Mouse (Mus musculus): ENCODE results near the gene Cutc. TPM values are rescaled to one million over a fixed set of nuclear protein-coding genes. Genes with fewer than 3 reads are reported as not detected.

Cutc gene
- total and polyA plus RNA-seq, 3 experiments = 10.0 to 18.8 TPM; not detected in 1

DNA sequence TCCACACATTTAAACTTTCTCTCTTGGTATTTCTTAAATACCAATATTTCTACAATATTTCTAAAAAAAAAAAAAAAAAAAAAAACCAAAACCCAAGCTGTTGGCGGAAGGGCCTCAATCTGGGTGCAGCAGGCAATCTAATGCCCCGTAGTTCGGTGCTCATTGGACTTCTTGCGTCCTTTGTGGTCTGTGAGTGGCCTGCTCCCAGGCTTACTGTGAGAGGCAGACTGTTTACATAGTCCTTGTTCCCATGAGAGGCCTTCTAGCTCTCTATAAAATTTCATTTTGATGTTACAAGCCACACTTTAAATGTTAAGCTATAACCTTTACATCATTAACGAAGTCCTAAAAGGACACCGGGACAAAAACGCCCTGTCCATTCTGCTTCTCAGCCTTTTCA is 44.6 kb upstream of the Cutc start:
- TF ChIP-seq KAT2A (conservative IDR thresholded peaks at IDR 0.05; ENCODE audit: low read depth, low read length) (no peak), ZKSCAN1 (IDR thresholded peaks at IDR 0.05; ENCODE audit: low read depth, low read length) (no peak), ELF1 (IDR thresholded peaks at IDR 0.05; ENCODE audit: low read depth, low read length) (no peak)
- no peak for DNase-seq (ENCODE audit: low read depth, low spot score)
- no peaks in the 10 kb centered on the region for H3K27me3 ChIP-seq (ENCODE audit: control insufficient read depth in 1 of 2, insufficient read depth in 2 of 2, low read length in 2 of 2)
- peaks cover 0 to 17% of the 10 kb centered on the region in 2 experiments; a peak in 2 of 4 replicates for H3K36me3 ChIP-seq (ENCODE audit: control insufficient read depth in 1 of 2, insufficient read depth in 2 of 2, low read length in 2 of 2)
- no peak overlapping the region for H3K27ac ChIP-seq (ENCODE audit: control insufficient read depth, low read depth, low read length)
- no peaks in the 10 kb centered on the region for H3K9me3 ChIP-seq (replicated peaks; ENCODE audit: insufficient read depth, low read length)
- H3K4me1 ChIP-seq (ENCODE audit: control insufficient read depth in 1 of 2, insufficient read depth in 2 of 2, low read length in 2 of 2) = peaks cover 7 to 16% of the 10 kb centered on the region in 2 experiments
- H3K4me3 ChIP-seq (ENCODE audit: control insufficient read depth in 1 of 2, insufficient read depth in 1 of 2, low read depth in 2 of 2, low read length in 2 of 2) = no peak overlapping the region
- no peaks in the 10 kb centered on the region; the same call in 1 of the 2 replicates for H3K79me2 ChIP-seq (ENCODE audit: control insufficient read depth, insufficient read depth, low read length, poor library complexity)
- no peak overlapping the region for H3K9ac ChIP-seq (ENCODE audit: control insufficient read depth, low read depth, low read length, poor library complexity, severe bottlenecking)

DNA sequence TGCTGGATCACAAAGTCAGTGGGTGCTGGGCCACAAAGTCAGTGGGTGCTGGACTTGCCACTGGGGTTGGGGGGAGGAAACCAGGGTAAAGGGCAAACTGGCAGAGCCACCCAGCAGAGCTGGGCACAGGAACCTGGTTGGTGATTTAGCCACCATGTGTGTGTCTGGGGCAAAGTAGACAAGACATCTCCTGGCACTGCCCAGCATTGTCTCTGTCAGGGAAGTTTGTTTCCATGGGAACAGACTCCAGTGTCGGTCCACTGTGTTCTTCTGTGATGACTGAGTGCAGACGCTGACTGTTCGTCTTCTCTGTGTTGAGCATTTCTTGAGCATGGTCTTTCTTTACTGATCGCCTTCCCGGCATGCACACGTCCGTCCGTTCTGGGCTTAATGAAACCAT is 43.5 kb upstream of the Cutc start:
- Histone ChIP-seq H3K4me1 (ENCODE audit: control insufficient read depth in 1 of 2, insufficient read depth in 2 of 2, low read length in 2 of 2) (peaks cover 7 to 16% of the 10 kb centered on the region in 2 experiments), H3K27me3 (ENCODE audit: control insufficient read depth in 1 of 2, insufficient read depth in 2 of 2, low read length in 2 of 2) (no peaks in the 10 kb centered on the region), H3K4me3 (ENCODE audit: control insufficient read depth in 1 of 2, insufficient read depth in 1 of 2, low read depth in 2 of 2, low read length in 2 of 2) (no peak overlapping the region), H3K27ac (ENCODE audit: control insufficient read depth, low read depth, low read length) (no peak overlapping the region), H3K9me3 (replicated peaks; ENCODE audit: insufficient read depth, low read length) (no peaks in the 10 kb centered on the region), H3K36me3 (ENCODE audit: control insufficient read depth in 1 of 2, insufficient read depth in 2 of 2, low read length in 2 of 2) (peaks cover 0 to 17% of the 10 kb centered on the region in 2 experiments; a peak in 2 of 4 replicates), H3K9ac (ENCODE audit: control insufficient read depth, low read depth, low read length, poor library complexity, severe bottlenecking) (no peak overlapping the region), H3K79me2 (ENCODE audit: control insufficient read depth, insufficient read depth, low read length, poor library complexity) (no peaks in the 10 kb centered on the region; the same call in 1 of the 2 replicates)
- TF ChIP-seq MYB (IDR thresholded peaks at IDR 0.05; ENCODE audit: low read depth, low read length) = no peak
- TF ChIP-seq SMC3 (IDR thresholded peaks at IDR 0.05; ENCODE audit: low read depth, low read length) = no peak
- no peak for TF ChIP-seq E2F4 (IDR thresholded peaks at IDR 0.05; ENCODE audit: borderline replicate concordance, low read depth, low read length)
- TF ChIP-seq TCF12 (IDR thresholded peaks at IDR 0.05; ENCODE audit: low read depth, low read length) = no peak
- TF ChIP-seq NELFE (IDR thresholded peaks at IDR 0.05; ENCODE audit: low read depth, low read length) = no peak
- no peak for TF ChIP-seq TBP (IDR thresholded peaks at IDR 0.05; ENCODE audit: low read depth, low read length)
- no peak for TF ChIP-seq MAZ (IDR thresholded peaks at IDR 0.05; ENCODE audit: low read depth, low read length)
- TF ChIP-seq USF1 (IDR thresholded peaks at IDR 0.05; ENCODE audit: low read depth, low read length) = no peak
- no peak for TF ChIP-seq ELF1 (IDR thresholded peaks at IDR 0.05; ENCODE audit: low read depth, low read length)
- TF ChIP-seq ZMIZ1 (IDR thresholded peaks at IDR 0.05; ENCODE audit: low read depth, low read length) = no peak
- TF ChIP-seq MYC (IDR thresholded peaks at IDR 0.05; ENCODE audit: low read depth, low read length) = no peak
- TF ChIP-seq POLR2AphosphoS2 (IDR thresholded peaks at IDR 0.05; ENCODE audit: low read length) = no peak
- no peak for TF ChIP-seq CTCF (IDR thresholded peaks at IDR 0.05 in 2 of 3, conservative IDR thresholded peaks at IDR 0.05 in 1 of 3; ENCODE audit: control insufficient read depth in 1 of 3, insufficient read depth in 1 of 3, low read depth in 2 of 3, low read length in 3 of 3, poor library complexity in 1 of 3, severe bottlenecking in 1 of 3)
- TF ChIP-seq MXI1 (IDR thresholded peaks at IDR 0.05; ENCODE audit: low read depth, low read length) = no peak
- DNase-seq (ENCODE audit: low read depth, low spot score) = no peak
